Mouse (Mus musculus) heart, postnatal 4 days (tissue): ENCODE measurements around the gene Hcn1. TPM values are rescaled to one million over a fixed set of nuclear protein-coding genes. Genes with fewer than 3 reads are reported as not detected.

Source experiments
- DNase-seq: peaks from one replicate; pipeline ENCODE4 v3.0.0; 2021
- total RNA-seq, 2 experiments: library from RNA; stranded (reverse); gene quantifications; 2 replicates each; pipeline ENCODE4 v1.2.3; 2021

The Hcn1 gene
- total RNA-seq, 2 experiments from 2014 or later = 1.6 to 1.7 TPM

DNA sequence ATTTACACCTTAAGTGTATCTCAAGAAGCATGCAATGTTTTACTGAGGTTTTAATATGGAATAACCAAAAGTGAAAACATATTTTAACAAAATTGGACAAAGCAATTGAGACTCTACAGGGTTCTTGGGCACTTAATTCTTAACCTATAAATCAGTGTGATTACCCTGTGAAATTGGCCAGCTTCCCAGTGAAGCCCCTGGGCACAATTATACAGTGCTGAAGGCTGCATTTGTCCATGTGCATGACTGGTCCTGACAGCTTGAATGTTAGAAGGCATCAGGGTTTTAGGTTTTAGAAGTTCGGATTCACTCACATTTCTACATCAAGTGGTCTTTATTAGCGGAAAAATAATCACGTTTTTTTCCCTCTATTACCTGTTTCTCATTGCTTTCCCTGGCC is 103.9 kb downstream of the Hcn1 start:
- DNase-seq = no peak

DNA sequence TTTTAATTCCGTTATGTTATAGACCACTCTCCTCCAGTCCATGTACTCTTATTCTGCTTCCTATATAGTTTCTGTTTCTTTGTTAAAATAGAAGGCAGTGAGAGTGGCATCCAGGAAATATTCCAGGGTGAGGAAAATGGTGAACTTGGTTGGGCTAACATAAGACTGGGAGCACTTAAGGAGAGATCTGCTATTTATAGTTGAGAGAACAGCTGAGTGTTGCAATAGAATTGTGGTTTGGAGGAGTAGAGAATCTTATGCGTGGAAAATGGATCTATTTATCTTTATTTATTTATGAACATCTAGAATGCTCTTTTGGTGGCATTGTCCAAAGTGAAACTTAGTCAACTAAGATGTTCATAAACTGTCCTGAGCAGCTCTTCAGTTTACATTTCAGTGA is 104.4 kb downstream of the Hcn1 start:
- DNase-seq = no peak

DNA sequence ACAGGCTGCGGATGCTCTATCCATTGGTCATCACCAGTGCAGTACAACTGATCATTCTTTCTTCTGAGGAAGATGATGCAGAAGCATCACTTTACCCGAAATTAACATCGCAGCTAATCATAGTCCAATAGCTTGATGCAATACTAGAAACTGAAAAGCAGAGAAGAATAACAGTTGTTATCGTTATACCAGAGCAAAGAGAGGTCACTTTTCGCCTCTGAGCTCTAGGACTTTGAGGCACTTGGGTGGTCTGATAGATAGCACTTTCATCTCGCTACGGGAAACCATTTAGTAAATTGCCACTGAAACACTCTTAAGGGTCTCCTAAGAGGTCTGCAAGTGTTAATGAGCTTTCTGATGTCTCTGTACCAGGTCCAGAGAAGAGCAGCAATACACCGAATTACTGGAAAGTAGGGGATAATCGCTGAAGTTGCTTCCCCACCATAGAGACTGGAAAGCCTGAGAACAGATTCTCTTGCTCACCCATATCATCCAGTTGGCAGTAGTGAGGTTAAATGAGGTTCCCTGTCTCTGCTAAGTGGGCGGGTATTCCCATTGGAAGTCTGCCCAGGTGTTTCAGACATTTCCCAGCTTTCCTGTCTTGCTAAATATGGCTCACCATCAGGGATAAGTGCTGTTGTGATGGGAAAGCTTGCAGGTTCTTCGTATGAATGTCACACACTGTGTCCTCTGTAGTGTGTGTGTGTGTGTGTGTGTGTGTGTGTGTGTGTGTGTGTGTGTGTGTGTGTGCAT is 105.0 kb downstream of the Hcn1 start:
- peak; percentile 89 for DNase-seq

DNA sequence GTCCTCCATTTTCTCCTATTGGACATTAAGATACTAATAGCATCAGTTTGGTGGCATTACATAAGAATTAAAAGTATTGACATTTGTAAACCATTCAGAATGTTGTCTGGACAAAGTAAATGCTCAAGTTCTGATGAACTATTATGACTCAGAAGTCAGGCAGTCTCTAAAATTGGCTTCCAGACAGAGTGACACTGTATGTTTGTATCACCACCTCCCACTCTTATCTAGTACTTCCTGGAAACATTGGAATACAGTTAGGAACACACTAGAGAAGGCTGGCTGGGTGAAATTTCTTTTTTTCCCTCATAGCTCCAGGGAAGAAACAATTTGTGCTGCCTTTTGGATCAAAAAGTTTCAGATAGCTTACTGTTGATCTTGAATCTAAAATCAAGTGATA is 108.7 kb downstream of the Hcn1 start:
- DNase-seq = no peak

DNA sequence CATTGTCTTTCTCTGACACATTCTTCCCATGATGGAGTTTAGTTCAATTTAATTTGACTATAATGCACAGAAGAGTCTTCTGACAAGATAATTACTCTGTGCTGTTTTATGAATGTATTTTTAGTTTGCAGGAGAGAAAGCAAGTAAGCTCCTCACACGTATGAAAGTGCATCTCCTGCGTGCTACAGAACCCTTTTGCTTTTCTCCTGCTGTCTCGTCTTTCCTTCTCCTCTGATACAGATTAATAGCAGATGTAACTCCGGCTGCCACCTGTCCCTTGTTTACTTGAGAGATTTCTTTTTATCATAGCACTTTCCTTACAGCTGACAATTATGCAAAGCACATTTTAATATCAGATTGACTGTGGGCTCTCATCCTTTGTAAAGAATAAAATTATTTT is 120.0 kb downstream of the Hcn1 start:
- no peak for DNase-seq

DNA sequence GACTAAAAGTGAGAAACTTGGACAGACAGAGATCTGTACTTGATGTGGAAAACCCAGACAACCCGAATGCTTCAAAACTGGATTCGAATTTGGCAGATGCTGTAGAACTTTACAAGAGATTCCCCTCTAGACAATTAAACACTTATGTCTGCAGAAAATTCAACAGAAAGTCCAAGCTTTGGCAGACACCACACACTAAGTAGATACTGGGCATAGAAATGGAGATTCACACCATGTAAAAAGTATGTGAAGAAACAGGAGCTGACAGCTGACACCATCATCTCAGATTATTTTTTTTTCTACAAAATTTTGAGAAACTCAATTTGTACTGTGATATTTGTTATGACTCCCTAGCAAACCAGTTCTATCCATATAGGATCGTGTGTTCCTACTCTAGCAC is 122.0 kb downstream of the Hcn1 start:
- DNase-seq = no peak

DNA sequence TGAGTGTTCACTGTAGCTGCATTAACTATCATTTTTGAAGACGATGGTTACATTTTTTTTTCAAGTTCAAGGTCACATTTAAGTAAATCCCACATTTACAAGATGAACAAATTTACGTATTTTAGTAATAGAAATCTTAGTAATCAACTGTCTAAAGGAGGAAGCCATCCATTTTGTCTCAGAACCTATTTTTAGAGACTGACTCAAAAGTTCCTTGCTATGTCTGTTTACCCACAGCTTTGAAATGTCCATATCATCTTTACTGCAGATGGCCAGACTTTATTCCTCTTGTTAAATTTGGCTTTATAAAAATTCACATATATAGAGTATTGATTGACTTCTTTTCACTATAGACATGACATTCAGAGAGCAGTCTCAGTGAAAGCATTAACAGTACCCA is 126.3 kb downstream of the Hcn1 start:
- no peak for DNase-seq

DNA sequence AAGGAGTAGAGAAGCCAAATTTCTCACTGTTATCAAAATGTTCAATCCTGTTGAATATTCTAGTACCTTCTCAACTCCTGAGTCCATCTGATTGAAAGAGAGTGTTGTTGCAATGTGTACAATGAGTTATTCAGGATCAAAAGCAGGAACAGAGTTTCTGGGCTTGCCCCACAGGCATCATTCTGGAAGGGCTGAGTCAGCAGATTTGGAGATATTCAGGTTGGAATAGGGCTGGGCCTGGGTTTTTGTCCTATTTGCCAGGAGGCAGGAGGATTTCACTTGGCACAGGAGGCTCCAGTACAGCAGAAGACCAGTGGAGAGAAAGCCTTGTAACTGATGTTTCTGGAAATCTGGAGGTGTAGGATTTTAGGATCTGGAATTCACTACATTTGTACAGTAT is 130.6 kb downstream of the Hcn1 start:
- no peak for DNase-seq

DNA sequence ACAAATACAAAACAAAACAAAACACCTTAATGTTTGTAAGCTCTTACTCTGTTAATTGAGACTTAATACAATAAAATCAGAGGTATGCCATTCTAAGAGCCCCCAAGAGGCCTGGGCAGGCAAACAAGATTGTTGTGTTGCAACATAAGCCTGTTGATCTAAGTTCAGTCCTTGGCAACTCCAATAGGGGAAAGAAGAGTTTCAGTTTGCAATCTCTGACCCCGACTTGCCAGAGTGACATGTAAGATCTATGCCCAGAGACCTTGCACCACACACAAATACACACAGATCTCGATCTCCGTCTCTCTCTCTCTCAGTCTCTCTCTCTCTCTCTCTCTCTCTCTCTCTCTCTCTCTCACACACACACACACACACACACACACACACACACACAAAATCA is 142.3 kb downstream of the Hcn1 start:
- no peak for DNase-seq

DNA sequence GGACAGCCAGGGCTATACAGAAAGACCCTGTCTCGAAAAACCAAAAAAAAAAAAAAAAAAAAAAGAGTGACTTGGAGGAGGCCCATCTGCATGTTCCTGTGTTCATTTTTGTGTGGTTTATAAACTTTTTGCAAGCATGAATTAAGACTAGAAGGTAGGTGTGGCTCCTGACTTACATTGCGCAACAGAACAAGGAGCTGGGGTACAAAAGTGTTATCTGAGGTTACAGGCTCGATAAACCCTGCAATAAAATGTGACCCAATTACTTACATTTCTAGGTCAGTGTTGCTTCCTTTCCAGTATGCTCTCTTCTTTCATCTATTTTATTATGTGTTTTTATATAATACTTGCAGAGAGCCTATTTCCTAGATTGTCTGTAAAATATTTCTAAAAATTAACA is 143.1 kb downstream of the Hcn1 start:
- DNase-seq = no peak

DNA sequence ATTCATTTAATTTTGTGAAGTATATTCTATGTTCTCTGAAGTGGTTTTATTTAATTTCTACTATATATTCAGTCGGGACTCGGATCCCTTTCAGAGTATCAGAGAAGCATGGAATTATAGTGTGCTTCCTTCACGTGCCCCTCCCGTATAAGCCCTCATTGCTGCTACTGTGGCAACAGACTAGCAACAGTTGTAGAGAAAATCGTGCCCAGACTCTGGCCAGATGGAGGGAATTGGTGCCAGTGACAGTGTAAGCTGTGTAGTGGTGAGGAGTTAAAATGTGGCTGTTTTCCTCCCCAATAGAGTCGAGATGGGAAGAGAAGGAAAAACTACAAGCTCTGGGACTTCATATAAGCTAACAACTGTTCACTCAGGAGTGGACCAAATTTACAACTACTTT is 163.4 kb downstream of the Hcn1 start:
- no peak for DNase-seq

DNA sequence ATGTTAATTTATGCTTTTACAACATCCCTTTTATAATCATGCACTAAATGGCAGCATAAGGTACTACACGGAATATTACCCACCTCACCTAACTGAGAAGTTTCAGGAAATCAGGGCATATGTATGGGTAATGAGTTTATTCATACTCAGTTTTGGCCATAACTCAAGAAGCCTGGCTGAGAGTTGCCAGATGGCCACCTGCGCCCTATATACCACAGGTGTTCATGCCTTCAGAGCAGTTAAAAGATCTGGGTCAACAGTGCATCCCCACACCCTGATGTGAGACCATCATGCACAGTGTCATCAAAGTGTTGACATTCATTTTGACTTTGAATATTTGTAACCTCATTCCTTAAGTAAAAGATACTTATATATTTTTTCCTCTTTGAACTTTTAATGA is 183.3 kb downstream of the Hcn1 start:
- no peak for DNase-seq

DNA sequence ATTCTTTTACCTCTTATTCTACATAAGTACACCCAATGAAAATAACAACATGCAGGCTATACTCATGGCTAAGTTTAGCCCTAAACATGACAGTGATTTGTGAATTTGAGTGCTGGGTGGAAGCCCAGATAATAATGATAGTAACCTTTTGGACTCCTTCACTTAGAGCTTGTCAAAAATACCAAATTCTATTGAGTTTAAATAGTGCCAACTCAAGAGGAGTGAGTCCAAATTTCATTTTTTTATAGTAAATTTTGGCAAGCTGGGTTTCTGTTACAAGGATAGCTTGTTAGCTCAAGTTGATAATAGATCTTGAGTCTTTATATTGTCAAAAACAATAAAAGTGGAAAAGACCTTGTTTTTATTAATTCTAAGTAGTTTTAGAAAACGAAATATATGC is 190.7 kb downstream of the Hcn1 start:
- no peak for DNase-seq

DNA sequence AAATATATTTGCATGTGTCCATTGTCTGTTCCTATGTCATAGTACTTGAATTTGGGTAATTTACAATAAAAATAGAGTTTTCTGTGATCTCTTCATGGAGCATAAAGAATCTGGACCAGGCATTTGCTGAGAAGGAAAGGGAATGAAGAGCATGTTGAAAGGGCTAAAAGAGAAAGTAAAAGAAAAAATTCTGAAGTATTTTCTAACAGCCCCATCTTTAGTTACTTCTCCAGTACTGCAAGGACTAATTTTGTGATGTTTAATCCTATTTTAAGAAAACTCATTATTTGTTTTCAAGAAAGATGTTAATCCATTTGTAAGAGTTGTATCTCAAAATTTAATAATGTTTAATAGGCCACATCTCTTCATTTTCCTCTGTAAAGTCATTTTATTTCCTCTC is 198.9 kb downstream of the Hcn1 start:
- DNase-seq = no peak

DNA sequence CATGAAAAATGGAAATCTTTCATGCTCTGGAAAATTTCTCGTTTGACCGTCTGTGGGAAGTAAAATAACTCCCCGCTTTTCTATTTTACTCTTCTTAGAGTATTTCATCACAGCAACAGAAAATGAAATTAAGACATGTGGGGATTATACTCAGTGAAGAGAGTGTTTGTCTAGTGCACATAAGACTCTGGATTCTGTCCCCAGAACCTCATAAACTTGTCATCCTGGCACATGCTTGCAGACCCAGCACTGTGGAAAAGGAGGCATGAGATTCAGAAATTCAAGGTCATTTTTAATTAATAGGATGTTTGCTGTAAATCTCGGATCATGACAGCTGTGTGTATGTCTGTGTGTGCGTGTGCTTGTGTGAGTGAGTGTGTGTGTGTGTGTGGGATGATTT is 225.5 kb downstream of the Hcn1 start:
- DNase-seq = no peak

DNA sequence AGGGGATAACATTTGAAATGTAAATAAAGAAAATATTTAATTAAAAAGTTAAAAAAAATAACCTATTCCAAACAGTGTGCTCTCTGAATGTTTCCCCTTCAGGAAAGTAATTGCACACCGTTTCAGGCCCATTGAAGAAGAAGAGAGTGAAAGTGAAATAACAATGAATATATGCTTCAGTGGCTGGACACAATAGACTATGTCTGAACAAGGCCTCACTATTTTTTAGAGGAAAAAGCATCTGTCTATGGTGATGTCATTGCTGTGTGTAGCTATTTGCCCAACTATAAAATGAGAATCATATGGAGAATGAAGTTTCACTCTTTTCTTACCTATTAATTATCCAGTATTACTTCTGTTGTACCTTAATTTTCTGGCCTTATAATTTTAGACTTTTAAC is 234.5 kb downstream of the Hcn1 start:
- no peak for DNase-seq

DNA sequence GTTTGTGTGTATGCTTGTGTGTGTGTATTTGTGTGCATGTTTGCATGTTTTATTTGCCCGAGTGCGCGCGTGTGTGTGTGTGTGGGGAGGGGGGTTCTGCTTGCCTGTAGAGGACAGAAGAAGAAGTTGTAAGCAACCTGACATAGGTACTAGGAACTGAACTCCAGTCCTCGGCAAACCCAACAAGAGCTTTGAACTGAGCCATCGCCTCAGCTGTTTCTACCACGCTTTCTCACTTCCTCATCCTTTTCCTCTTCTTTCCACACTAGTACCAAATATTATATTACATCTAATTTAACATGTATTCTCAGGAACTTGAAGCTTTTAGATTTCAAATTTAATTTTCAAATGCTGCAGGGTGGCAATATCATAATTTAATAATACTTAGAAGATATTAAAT is 236.1 kb downstream of the Hcn1 start:
- DNase-seq = no peak

DNA sequence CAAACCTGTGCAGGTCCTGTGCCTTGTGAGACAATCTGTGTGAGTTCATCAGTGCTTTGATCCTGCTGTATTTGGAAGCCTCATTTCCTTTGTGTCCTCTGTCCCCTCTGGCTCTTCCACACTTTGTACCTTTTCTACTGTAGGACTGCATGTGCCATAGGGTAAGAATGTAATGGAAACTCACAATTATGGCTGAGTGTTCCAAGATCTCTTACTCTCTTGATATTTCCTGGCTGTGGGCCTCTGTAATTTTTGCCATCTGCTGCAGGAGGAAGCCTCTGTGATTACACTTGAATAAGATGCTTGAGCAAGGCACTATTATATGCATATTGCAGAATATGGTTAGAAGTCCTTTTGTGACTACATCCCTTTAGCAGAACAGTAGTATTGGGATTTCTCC is 240.2 kb downstream of the Hcn1 start:
- no peak for DNase-seq

DNA sequence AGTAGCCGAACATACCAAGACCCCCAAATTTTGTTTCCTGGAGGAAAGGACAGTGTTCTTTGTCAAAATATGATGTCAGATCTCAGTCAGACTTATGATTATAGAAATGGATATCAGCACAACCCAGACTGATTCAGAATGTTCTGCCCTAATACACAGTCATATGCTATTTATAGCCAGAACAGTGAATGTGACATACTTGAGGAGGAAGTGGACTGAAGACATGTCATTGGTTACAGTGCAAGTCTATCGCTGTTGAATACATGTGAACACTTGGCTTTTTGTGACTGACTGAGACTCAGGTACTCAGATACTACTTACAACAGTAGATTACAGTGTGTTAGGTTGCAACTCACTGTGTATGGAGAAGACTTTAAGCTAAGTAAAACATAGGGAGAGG is 245.2 kb downstream of the Hcn1 start:
- no peak for DNase-seq

DNA sequence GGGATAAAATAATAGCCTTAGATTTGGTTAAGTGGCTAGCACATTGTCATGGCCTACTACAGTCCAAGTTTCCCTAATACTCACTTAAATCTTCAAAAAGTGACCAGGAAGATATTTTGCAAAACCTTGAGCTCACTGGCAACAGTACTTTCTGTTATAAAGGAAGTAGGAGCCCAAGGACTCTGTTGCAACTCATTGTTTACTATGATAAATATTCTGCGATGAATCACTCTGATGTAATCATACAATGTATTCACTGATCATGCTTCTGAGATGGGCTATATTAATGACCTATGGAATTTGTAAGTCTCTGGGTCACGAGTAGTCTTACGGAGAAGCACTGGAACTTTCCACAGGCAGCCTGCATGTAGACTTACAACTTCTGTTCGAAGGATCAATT is 246.6 kb downstream of the Hcn1 start:
- no peak for DNase-seq

DNA sequence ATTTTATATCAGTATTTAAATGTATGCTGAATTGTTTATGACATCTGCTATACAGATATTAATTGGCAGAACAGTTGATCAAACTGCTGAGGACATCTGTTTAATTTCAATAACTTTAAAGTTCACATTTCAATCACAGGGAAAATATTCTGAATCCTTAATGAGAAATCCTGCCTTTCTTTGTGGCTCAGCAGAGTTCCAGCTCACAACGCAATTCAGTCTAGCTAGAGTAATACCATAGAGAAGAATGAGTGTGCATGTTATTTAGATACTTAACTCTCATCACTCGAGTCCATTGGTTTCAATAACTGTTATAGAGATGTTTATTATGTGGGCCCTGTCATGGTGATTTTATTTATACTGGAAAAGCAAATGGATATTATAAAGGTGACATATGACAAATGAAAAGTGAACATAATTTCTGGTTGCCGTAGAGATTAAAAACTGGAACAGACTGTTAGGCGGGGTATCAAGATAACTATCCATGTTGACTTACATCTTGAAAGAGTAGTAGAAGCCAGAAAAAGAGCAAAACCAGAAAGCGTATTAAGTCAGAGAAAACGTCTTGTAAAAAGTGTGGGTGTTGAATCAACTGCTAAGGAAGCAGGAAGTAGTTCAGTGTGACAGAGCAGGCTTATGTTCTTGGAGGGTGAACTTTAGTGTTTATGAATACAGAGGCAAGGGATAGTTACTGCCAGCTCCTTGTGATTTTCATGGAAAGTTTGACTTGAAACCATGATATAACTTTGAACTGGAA is 250.0 kb downstream of the Hcn1 start:
- DNase-seq = no peak

DNA sequence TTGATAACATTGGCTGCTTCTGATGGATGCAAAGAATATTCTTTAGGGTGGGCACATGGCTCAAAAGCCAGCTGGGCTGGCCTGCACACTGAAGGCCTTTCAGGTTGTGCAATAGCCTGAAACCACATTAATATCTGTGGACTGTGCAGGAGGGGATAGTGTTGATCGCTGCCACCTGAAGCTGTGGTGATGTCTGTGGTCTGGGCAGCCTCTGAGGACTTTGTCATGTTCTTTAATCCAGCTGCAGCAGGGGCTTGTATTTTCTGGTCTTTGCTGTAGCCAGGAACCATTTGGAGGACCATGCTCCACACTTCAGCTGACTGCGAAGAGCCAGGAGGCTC is 250.6 kb downstream of the Hcn1 start:
- DNase-seq = no peak

DNA sequence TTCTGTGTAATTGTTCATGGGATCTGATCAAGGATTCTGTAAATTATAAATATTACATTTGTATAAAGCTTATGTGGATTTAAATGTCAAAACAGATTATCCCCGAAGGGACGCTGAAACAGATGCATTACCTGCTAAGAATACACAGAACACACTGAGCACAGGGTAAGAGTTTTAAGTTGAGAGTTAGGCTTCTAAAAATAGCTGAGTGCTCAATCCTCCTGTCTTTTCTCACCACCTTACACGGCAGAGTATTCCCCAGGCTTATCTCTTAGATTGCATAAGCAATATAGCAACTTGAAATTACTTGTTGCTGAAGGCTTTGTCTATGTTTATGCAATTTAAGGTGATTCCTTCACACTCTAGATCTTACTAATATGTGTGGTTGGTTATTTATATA is 256.3 kb downstream of the Hcn1 start:
- no peak for DNase-seq

DNA sequence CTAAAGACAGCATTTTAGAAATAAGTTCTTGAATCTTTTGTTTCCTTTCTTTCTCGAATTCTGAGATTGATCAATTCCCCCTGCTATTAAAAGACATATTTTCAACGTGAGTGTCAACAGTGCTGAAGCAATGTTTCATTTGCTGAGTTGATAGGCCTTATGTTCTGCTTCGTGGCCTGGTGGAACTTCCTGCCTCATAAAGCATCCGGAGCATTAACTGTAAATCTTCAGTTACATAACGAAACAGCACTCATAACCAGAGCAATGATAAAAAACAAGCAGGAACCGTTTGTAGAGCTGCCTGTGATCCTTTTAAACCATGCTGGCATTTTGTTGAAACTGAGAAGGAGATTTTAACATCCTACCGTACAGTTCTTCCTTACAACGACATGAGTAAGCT is 275.7 kb downstream of the Hcn1 start:
- DNase-seq = no peak
